Mouse (Mus musculus) ES-E14 (cell line): Measurements from ENCODE around the gene Dohh.

Source experiments
- CHD2 ChIP-seq: IDR thresholded peaks from 2 replicates; pipeline ENCODE4 v1.6.1; 2014; ENCODE audit warnings: mild to moderate bottlenecking, low read depth, low read length, inconsistent platforms
- HCFC1 ChIP-seq: IDR thresholded peaks from 2 replicates; pipeline ENCODE4 v1.6.1; 2012; ENCODE audit warnings: low read length, inconsistent platforms, borderline replicate concordance; ENCODE audit not compliant: insufficient read depth
- MAFK ChIP-seq: IDR thresholded peaks from 2 replicates; pipeline ENCODE4 v1.6.1; 2014; ENCODE audit warnings: mild to moderate bottlenecking, low read depth, low read length, inconsistent platforms; ENCODE audit not compliant: insufficient read depth
- ZNF384 ChIP-seq: IDR thresholded peaks from 2 replicates; pipeline ENCODE4 v1.6.1; 2012; ENCODE audit warnings: low read depth, low read length, inconsistent platforms

DNA sequence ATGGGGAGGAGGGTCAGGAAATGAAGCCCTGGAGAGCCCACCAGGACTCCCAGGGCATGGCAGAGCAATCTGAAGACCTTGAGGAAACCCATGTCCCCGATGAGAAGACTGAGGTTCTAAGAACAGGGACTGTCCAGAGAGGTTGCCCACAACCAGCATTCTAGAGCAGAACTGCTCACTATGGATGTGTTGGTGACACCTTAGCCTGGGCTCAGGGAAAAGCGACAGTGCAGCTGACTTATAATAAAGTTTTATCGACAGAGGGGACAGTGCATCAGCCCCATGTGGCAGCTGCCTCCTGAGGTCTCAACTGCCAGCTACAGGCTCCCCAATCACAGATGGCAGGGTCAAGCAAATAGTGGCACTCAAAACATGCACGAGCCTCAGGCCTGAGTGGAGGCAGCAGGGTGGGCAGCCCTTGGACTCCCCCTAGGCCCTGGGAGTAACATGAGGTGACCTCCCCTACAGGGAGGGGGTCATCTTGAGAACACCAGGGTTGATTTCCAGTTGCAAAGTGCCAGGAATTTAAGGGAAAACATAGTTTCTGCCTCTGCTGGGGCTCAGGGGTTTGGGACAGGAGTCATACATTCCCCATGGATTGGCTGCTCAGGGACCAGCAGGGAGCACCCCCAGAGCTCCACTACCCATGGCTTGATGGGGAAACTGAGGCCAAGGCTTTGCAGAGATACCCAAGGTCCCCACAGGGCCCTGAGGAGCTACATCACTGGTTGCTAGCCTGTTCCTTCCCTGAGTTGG, 37.0 kb downstream of the Dohh start:
- TF ChIP-seq HCFC1: no peak
- no peak for TF ChIP-seq ZNF384
- no peak for TF ChIP-seq MAFK
- no peak for TF ChIP-seq CHD2
